Mouse (Mus musculus): ENCODE measurements around the gene Megf9. TPM values are rescaled to one million over a fixed set of nuclear protein-coding genes. Genes with fewer than 3 reads are reported as not detected.

The Megf9 gene
- total and polyA plus RNA-seq, 3 experiments, result not detected

- peaks cover 0 to 19% of the 10 kb centered on the region in 2 experiments for H3K36me3 ChIP-seq (replicated peaks in 1 of 2; ENCODE audit: control insufficient read depth in 1 of 2, insufficient read depth in 1 of 2, low read length in 1 of 2)
- peak overlapping the region; percentile 77 for H3K9ac ChIP-seq (ENCODE audit: insufficient read depth, low read depth)
- H3K9me3 ChIP-seq (replicated peaks; ENCODE audit: low read length), result no peaks in the 10 kb centered on the region
- dilution Hi-C loops (cut with MboI; ENCODE audit: extremely low pct_ligation_motif_present, extremely low pct_unique_long_range_greater_than_20kb, low sequenced_read_pairs) (no loop called here), in situ Hi-C loops (cut with MboI; ENCODE audit: low pct_ligation_motif_present, low pct_unique_long_range_greater_than_20kb, low sequenced_read_pairs) (no loop called here)
- H3K4me1 ChIP-seq (ENCODE audit: control insufficient read depth in 1 of 2, insufficient read depth in 2 of 2), result peaks cover 2 to 39% of the 10 kb centered on the region in 2 experiments; a peak in 3 of 4 replicates
- 0 out of 2 replicates have a peak, but pooled peaks have one; percentile 13 for TF ChIP-seq BHLHE40 (IDR thresholded peaks at IDR 0.05; ENCODE audit: low read depth, low read length)
- TF ChIP-seq ZNF384 (IDR thresholded peaks at IDR 0.05; ENCODE audit: low read depth, low read length), result no peak
- peak overlapping the region; percentile 76 to 92 (median 88) for H3K4me3 ChIP-seq (replicated peaks in 1 of 3; ENCODE audit: low read depth in 2 of 3, low read length in 2 of 3, poor library complexity in 1 of 3)
- no peaks in the 10 kb centered on the region for H3K27me3 ChIP-seq (replicated peaks)
- DNase-seq (ENCODE audit: extremely low read depth), result peak; percentile 37
- H3K27ac ChIP-seq (ENCODE audit: insufficient read depth, low read depth), result no peak overlapping the region
- no peaks in the 10 kb centered on the region for H3K79me2 ChIP-seq (replicated peaks; ENCODE audit: control insufficient read depth, extremely low read depth, insufficient read depth, poor library complexity, severe bottlenecking)
- peak overlapping the region; percentile 63 for H3K4me2 ChIP-seq (ENCODE audit: insufficient read depth, low read depth, poor library complexity, severe bottlenecking)
Measured at GRCm38 (mm10) chr4:70409456-70409855, 125.3 kb downstream of the Megf9 start.

- no peak for TF ChIP-seq CHD2 (IDR thresholded peaks at IDR 0.05; ENCODE audit: low read length)
- H3K27ac ChIP-seq (ENCODE audit: insufficient read depth, low read depth), result no peak overlapping the region
- DNase-seq (ENCODE audit: extremely low read depth), result no peak
- H3K9me3 ChIP-seq (replicated peaks; ENCODE audit: low read length), result no peaks in the 10 kb centered on the region
- no peak overlapping the region for H3K9ac ChIP-seq (ENCODE audit: insufficient read depth, low read depth)
- H3K36me3 ChIP-seq (replicated peaks in 1 of 2; ENCODE audit: control insufficient read depth in 1 of 2, insufficient read depth in 1 of 2, low read length in 1 of 2), result peaks cover 12 to 50% of the 10 kb centered on the region in 2 experiments
- dilution Hi-C loops (cut with MboI; ENCODE audit: extremely low pct_ligation_motif_present, extremely low pct_unique_long_range_greater_than_20kb, low sequenced_read_pairs) (no loop called here), in situ Hi-C loops (cut with MboI; ENCODE audit: low pct_ligation_motif_present, low pct_unique_long_range_greater_than_20kb, low sequenced_read_pairs) (no loop called here)
- H3K4me3 ChIP-seq (replicated peaks in 1 of 3; ENCODE audit: low read depth in 2 of 3, low read length in 2 of 3, poor library complexity in 1 of 3), result no peak overlapping the region
- H3K4me1 ChIP-seq (ENCODE audit: control insufficient read depth in 1 of 2, insufficient read depth in 2 of 2), result peaks cover 10 to 26% of the 10 kb centered on the region in 2 experiments; a peak in 3 of 4 replicates
- no peak overlapping the region for H3K4me2 ChIP-seq (ENCODE audit: insufficient read depth, low read depth, poor library complexity, severe bottlenecking)
- H3K79me2 ChIP-seq (replicated peaks; ENCODE audit: control insufficient read depth, extremely low read depth, insufficient read depth, poor library complexity, severe bottlenecking), result no peaks in the 10 kb centered on the region; the same call in 1 of the 2 replicates
- no peaks in the 10 kb centered on the region for H3K27me3 ChIP-seq (replicated peaks)
Measured at GRCm38 (mm10) chr4:70402109-70402819, 132.5 kb downstream of the Megf9 start.

GRCm38 (mm10) chr4:70399476-70399875 lies 135.3 kb downstream of the Megf9 start:
- dilution Hi-C loops (cut with MboI; ENCODE audit: extremely low pct_ligation_motif_present, extremely low pct_unique_long_range_greater_than_20kb, low sequenced_read_pairs), result no loop called here

More at GRCm38 (mm10) chr4:70399476-70399875, 135.3 kb downstream of the Megf9 start:
- peak; percentile 70 for DNase-seq (ENCODE audit: extremely low read depth)
- in situ Hi-C loops (cut with MboI; ENCODE audit: low pct_ligation_motif_present, low pct_unique_long_range_greater_than_20kb, low sequenced_read_pairs), result no loop called here
- TF ChIP-seq ZC3H11A (IDR thresholded peaks at IDR 0.05; ENCODE audit: low read depth, low read length) (no peak), GABPA (IDR thresholded peaks at IDR 0.05; ENCODE audit: insufficient replicate concordance, low read depth, low read length) (no peak), TBP (conservative IDR thresholded peaks at IDR 0.05; ENCODE audit: low read depth, low read length) (0 out of 2 replicates have a peak, but pooled peaks have one; percentile 13), MAZ (IDR thresholded peaks at IDR 0.05; ENCODE audit: low read depth, low read length) (0 out of 2 replicates have a peak, but pooled peaks have one; percentile 54), IRF4 (IDR thresholded peaks at IDR 0.05; ENCODE audit: low read depth, low read length) (no peak), ETS1 (conservative IDR thresholded peaks at IDR 0.05; ENCODE audit: low read depth, low read length) (0 out of 2 replicates have a peak, but pooled peaks have one; percentile 5), MYC (IDR thresholded peaks at IDR 0.05; ENCODE audit: low read depth, low read length) (peak; percentile 32; the same call in 1 of the 2 replicates)
- H3K4me1 ChIP-seq (ENCODE audit: control insufficient read depth in 1 of 2, insufficient read depth in 2 of 2), result peaks cover 10 to 53% of the 10 kb centered on the region in 2 experiments; a peak in 3 of 4 replicates
- peak overlapping the region; percentile 51; the same call in 1 of the 2 replicates for H3K27ac ChIP-seq (ENCODE audit: insufficient read depth, low read depth)
- H3K79me2 ChIP-seq (replicated peaks; ENCODE audit: control insufficient read depth, extremely low read depth, insufficient read depth, poor library complexity, severe bottlenecking), result no peaks in the 10 kb centered on the region; the same call in 1 of the 2 replicates
- peaks cover 12 to 52% of the 10 kb centered on the region in 2 experiments for H3K36me3 ChIP-seq (replicated peaks in 1 of 2; ENCODE audit: control insufficient read depth in 1 of 2, insufficient read depth in 1 of 2, low read length in 1 of 2)
- no peaks in the 10 kb centered on the region for H3K9me3 ChIP-seq (replicated peaks; ENCODE audit: low read length)
- no peaks in the 10 kb centered on the region for H3K27me3 ChIP-seq (replicated peaks)
- H3K9ac ChIP-seq (ENCODE audit: insufficient read depth, low read depth), result peak overlapping the region; percentile 76
- H3K4me3 ChIP-seq (replicated peaks in 1 of 3; ENCODE audit: low read depth in 2 of 3, low read length in 2 of 3, poor library complexity in 1 of 3), result peak overlapping the region; percentile 58 to 83 (median 61)
- H3K4me2 ChIP-seq (ENCODE audit: insufficient read depth, low read depth, poor library complexity, severe bottlenecking), result peak overlapping the region; percentile 91

Measured in CH12.LX (cell line).